Mouse (Mus musculus) spleen, postnatal 14 days (tissue): ENCODE measurements around the gene Gm8909.
A peak's percentile ranks its signal among the peaks of the same experiment; 100 is the strongest.
"Not testable (repeated sequence)": the region's sequence is repeated elsewhere in the genome, so short reads cannot be mapped to it uniquely, and the experiment has no call there.

Experiments used
- DNase-seq, 2 experiments: peaks; one replicate each; pipeline ENCODE4 v3.0.0; 2021 to 2022; ENCODE audit warnings: low spot score in 2 of 2

The Gm8909 gene

DNA sequence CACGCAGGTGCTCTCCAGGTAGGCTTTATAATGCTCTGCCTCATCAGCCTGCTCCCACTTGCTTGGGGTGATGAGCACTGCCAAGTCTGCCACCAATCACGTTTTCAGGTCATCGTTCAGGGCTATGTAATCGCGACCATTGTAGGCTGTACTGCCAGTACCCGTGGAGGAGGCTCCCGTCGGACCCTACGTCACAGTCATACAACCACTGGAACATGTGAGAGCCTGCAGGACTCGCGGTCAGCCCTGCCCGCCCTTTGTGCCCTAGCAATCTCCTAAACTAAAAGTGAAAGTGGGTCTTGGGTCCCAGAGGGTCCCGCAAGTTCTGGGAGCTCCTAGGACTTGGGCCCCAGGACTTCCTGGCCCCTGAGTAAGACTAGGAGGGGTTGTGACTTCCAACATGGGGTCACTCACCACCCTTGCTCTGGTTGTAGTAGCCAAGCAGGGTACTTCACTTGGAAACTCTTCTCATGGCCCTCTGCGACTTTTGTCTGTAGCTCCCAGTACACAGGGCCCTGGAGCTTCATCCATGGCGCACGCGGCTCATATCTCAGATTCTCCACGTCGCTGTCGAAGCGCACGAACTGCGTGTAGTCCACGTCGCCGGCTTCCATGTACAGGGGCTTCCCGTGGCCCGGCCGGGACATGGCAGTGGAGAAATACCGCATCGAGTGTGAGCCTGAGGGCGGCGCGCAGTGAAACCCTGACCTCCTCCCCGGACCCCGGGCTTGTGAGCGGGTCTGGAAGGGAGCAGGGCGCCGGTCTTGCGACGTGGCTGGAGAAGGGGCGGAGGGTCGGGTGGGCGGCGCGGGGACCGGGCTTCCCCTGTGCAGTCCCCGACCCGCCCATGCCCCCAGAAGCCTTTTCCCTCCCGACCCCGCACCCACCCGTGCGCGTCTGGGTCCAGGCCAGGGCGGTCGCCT, 6.9 kb downstream of the Gm8909 start:
- no peak for DNase-seq

DNA sequence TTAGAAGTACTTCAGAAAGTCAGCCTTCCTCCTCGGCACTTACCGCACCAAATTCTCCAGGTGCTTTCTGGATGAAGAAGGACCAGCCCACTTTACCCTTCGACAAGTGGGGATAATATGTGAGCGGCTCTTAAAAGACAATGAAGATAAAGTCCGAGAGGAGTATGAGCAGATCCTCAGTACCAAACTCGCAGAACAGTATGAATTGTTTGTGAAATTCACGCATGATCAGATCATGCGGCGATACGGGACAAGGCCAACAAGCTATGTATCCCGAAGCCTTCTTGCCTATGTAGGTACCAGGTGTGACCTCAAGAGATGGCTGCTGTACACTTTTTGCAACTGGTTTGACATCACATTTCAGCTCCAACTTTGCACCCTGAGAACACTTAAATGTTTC, 10.1 kb downstream of the Gm8909 start:
- DNase-seq, result not testable (repeated sequence)

DNA sequence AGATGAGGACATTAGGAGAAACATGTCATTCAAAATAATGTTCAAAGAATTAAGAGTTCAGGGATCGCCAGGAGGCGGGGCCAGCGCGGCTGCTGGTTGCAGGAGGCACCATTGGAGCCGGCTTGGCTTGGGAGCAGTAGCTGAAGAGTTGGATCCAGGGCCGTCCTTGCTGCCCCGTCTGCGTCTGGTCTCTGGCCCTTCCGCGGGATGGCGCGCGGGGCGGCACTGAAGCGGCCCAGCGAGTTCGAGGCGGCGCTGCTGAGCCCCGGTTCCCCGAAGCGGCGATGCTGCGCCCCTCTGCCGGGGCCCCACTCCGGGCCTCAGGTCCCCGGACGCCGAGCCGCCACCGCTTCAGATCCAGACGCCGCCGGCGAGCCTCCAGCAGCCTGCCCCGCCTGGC, 10.6 kb downstream of the Gm8909 start:
- DNase-seq, result not testable (repeated sequence)

DNA sequence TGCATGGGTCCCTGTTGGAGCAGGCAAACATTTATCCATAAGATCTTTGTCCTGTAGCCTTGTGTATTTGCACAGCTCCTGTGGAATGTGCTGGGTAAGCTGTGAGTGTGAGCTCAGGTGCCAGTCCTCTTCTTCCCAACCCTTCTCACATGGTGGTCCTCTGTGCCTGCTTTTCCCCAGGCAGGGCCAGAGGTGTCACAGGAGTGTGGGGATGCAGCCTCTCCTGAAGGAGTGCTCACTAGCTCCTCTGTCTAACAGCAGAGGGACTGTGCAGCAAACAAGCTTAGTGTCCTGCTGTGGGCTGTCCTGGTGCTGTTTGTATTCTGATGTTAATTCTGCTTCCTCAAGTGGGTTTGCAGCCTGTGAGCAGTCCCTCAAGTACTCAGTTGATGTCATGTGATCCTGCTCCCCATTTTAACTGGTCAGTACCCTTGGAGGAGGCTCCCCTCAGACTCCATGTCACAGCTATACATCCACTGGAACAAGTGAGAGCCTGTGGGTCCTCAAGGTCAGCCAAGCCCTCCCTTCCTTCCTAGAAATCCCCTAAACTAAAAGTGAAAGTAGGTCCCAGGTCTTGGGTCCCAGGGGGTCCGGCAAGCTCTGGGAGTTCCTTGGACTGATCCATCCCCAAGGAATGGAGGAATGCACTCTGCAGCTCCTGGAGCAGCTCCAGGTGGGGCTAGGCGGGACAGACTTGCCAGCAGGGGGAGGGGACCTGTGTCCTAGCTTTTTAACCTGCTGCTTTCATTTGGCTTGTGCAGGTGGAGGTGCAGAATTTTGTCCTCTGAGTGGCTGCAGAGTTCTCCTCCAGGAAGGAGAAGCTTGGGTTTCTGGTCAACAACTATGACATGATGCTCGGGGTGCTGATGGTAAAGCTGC, 13.8 kb downstream of the Gm8909 start:
- no peak for DNase-seq

DNA sequence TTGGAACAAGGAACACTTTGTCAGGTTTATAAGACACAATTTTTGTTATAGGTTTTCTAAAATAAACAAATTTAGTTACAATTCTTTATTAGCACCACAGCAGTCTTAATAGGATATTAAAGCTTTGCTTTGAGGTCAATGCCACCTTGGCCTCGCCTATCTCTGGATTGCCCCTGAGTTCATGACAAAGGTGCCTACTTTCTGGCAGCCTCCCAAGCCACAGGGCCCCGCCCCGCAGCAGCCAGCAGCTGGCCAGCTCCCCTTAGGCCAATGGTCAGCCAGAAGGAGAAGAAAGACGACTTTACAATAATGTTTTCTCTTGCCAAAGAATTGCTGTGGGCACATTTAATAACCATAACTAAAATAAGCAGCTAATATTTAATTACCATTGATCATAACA, 17.1 kb downstream of the Gm8909 start:
- DNase-seq, result not testable (repeated sequence)

DNA sequence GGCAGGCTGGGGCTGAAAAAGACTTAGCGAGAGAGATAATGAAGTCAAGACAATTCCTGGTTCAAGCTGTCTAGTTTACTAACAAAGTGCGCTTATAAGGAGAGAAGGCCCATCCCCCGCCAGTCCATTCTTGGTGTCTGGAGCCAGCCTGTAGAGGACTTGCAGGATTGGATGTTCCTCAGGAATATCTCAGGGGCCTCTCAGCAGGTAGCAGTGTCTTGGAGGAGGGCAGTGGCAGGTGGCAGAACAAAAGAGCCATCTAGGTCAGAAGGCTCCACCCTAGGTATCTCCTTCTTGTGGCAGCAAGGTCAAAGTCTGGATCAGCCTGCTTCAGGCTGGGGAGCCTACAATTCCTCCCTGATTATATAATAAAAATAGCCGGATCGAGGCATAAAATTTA, 19.9 kb downstream of the Gm8909 start:
- DNase-seq, result not testable (repeated sequence)

DNA sequence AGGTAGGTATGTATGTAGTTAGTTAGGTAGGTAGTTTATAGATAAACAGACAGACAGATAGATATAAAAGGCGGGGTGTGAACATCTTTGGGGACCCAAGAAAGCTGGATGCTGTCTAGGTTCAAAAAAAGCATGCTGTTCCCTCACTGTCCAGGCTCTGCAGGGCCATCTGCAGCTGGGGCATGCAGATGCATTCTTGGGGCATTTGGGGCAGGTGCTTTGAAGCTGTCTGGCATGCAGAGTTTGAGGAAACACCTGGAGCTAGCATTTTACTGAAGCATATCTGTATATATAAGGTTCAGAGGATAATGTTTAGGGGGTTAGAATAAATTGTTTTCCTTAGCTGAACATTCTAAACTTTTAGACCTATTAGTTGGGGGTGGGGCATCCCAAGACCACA, 21.4 kb downstream of the Gm8909 start:
- not testable (repeated sequence) for DNase-seq

DNA sequence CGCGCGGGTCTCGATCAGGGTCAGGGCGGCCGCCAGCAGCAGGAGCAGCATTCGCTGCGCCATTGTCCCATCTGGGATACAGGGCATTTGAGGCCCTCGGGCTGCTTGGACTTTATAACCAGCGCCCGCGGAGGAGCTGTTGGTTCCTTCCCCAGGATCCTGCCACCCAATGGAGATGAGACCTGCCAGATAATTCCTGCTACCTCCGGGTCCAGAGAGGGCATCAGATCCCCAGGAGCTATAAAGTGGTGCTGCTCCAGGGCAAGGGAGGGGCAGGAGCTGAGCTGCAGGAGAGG, 22.5 kb downstream of the Gm8909 start:
- not testable (repeated sequence) for DNase-seq

DNA sequence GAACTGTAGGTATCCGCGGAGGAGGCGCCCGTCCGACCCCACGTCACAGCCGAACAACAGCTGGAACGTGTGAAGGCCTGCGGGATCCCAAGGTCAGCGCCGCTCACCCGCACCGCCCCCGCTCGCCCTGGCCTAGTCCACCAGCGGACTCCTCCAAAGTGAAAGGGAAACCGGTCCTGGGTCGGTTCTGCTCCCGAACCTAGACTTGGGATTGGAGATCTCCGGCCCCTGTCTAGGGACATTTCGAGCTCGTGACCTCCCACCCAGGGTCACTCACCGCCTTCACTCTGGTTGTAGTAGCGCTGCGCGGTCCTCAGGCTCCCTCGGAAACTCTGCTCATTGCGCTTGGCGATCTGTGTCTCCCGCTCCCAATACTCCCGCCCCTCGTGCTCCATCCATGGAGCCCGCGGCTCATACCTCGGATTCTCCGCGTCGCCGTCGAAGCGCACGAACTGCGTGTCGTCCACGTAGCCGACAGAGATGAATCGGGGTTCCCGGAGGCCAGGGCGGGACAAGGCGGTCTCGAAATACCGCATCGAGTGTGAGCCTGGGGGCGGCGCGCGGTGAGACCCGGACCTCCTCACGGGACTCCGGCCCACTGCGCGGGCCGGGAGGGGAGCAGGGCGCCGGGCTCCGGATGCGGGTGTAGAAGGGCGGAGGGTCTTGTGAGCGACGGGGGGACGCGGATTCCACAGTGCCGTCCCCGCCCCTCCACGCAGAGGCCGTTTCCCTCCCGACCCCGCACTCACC, 23.1 kb downstream of the Gm8909 start:
- DNase-seq, result no peak

DNA sequence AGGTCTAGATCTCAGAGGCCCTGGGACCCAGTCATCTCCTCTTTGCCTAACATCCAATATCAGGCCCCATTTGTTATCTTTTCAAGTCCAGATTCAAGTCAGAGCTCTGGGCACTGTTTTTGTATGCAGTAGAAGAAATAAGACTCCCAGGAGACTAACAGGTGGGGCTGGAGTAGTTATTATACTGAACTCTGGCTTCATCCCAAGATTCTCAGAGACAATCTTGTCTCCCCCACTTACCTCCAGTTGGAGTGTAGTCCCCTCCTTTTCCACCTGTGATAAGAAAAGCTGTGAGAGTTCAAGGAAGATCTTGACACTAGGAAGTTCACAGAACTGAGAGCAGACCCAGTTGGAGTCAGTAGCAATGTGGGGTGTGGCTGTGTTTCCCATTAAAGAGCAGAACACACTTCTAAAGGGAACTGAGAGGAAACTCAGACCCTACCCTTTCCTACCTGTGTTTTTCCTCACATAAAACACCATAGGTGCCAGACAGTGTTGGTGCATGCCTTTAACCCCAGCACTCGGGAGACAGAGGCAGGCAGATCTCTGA, 32.0 kb downstream of the Gm8909 start:
- DNase-seq, result not testable (repeated sequence)

DNA sequence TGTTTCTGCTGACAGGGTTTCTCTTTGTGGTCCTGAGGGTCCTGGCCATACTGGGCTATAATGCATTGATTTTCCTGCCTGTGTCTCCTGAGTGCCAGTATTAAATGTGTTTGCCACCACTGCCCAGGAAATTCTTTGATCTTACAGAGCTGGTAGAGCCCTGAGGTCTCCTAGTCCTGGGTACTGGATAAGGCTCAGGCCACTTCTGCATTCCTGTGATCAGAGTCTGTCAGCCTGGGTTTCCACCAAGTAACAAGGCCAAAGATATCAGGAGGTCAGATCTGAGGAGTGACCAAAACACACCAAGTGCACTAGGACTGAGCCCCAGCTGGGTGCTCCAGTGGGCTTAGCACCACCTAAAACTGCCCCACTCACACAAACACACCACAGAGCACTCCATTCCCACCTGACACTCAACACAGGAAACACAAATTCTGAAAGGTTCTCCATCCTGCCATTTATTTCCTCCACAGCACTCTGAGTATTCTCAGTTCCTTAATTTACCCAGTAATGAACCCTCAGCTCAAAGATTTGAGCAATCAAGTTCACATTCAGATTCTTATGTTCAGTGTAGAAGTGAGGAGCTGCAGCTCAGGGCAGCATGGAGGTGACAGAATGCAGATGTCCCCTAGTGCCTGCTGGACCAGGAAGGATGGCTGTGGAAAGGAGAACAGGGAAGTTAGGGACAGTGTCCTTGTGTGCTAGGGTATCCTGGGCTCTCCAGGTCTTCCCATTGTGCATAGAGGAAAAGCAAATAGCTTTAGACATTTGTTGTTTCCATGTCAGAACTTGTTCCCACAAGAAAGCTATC, 32.7 kb downstream of the Gm8909 start:
- DNase-seq, result not testable (repeated sequence)

DNA sequence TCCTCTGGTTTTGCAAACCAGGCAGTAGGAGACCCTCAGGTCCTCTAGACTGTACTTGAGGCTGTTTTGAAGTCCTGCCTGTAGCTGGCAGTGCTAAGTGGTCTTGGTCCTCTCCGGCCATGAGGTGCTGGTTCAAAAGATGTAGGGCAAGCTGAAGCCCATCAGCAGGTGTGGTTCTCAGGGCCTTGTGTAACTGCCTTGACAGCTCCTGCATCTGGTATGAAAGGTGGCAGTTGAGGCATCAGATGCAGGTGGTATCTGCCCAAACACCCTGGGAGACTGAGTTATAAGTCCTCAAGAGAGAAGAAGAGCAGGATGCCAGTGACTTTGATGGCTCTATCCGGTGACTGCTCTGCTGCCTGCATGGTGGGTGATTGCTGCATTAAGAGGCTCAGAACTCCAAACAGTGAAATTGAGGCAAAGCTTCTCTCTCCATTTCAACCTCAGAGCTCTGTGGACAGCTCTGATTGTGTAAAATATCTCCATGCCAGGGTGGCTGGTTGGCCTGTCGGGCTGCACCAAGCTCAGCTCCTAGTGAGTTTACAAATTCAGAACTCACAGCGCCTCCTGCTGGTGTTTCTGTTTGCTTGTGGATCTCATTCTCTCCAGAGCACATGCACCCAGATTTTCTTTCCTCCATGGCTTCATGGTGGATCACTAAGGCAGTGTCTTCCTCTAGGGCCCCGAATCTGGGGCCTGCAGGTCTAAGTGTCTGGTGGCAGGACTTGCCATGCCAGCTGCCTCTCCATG, 36.6 kb downstream of the Gm8909 start:
- DNase-seq, result no peak

DNA sequence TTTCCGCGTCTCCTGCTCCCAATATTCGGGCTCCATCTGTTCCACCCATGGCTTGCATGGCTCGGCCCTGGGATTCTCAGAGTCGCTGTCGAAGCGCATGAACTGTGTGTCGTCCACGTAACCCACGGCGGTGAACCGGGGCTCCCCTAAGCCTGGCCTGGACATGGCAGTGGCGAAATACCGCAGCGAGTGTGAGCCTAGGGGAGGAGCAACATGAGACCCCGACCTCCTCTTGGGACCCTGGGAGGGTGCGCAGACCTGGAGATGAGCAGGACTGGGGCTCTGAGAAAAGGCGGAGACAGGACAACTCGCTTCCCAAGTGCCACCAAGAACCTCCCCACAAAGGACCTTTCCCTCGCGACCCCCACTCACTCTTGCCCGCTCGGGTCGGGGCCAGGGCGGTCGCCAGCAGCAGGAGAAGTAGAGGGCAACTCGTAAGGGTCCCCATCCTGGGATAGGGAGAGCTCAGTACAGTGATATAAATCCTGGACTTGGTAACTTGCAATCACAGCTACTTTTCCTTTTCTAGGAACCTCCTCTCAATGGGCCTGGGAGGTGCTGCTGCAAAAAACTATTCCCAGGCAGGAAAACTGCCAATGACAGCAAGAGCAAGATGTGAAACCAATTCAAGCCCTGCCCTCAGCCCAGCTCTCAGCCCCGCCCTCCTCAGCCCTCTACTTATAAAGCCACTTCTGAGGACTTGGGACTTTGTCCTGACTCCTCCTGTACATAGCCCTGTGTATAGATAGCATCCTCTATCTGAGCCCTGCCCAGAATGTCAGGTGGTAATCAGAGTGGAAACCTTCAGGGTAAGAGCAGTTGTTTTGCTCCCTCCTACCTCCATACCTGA, 39.1 kb downstream of the Gm8909 start, which contains the start of gene Gm7030:
TSS of gene Gm7030 (minus strand) at position 458 of the 850 bp plus-strand sequence.
- not testable (repeated sequence) for DNase-seq

DNA sequence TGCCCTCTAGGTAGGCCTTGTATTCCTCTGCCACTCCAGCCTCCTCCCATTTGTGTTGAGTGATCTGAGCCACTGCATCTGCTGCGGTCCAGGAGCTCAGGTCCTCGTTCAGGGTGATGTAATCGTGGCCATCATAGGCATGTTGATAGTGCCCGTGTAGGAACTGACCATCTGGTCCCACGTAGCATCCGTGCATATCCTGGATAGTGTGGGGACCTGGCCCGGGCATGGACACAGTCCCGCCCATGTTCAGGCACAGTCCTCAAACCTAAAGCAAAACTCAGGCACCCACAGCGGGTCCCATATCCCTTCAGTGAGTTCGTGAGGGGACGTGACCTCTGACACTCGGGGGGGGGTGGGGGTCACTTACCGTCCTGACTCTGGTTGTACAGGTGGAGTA, 39.8 kb downstream of the Gm8909 start:
- DNase-seq, result not testable (repeated sequence)

DNA sequence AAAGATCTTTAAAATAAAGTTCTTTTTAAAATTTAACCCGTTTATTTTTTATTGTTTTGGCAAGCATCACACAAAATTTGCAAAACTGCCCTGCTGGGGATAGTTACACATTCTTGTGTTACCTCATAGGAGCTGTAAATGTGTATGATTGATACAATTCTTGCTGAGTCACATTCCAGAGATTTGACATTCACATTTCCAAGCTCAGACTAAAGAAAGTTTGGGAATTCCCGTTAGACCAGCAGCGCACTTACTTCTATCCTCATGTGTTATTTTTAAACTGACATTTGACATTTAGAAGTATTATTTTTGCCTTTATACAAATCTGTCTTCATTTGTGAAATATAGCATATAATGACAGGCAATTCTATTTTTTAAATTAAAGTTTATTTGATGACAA, 44.2 kb downstream of the Gm8909 start:
- DNase-seq, result not testable (repeated sequence)

DNA sequence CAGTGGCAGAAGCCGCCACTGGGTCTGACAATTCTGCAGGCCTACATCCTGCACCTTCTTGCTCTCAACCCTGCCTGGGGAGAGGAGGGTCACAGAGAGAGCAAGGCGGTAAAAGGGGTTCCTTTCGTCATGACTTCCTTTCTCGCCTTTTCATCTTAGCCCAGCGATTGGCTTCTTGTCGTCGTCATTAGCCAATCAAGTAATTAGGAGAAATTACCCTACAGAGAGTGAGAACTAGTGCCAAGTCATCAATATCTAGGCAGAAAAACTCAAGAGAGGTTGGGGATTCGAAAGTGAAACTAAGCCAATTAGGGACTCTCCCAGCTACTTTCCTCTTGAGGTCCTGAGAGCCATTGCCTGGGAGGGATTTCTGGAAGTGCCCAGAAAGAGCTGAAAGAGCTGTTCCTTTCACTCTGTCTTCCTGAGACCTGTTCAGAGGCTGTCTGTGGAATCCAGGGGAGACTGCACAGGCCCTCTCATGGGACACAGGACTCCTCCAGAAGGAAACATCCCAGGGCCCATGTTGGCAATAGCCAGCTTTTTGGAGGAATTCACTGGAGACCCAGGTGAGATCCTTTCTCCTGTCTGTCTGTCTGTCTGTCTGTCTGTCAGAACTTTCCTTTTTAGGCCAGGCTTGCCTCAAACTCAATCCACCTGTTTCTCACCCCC, 46.9 kb downstream of the Gm8909 start, which contains the start of gene Gm19684:
TSS of gene Gm19684 (plus strand) at position 327 of the 669 bp plus-strand sequence.
- peak in 1 of 2 experiments; percentile 31 for DNase-seq

DNA sequence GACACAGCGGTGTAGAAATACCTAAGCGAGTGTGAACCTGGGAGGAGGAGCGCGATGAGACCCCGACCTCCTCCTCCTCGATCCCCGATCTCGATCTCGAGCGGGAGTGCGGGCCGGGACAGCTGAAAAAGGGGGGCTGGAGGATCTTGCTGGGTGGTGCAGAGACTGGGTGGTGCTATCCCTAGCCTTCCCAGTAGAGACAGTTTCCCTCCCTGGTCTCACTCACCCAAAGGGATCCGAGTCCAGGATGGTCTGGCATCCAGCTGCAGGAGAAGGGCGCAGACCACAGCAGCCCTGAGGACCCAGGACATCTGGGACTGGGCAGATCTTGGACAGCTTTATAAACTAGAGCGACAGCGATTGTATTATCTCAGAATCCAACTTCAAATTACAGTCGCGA, 47.5 kb downstream of the Gm8909 start:
- DNase-seq, result not testable (repeated sequence)

DNA sequence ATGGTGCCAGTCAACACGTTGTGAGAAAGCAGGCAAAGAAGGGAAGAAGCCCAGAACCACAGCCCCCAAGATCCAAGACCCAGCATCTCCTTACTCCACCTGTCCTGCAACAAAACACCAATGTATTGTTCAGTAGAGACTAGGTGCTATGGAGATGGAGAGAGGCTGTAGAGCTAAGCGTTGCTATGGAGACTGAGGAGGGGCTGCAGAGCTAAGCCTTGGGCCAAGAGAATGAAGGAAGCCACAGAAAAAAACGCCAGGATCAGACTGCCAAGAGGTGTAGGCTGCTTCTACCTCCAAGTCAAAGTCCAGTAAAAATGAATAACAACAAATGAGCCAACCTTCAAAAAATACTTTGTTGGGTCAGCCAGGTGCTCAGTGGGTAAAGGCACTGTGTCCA, 51.8 kb downstream of the Gm8909 start:
- not testable (repeated sequence) for DNase-seq
